Mouse (Mus musculus) embryonic facial prominence, embryonic 15.5 days (tissue): ENCODE data around the gene Prkar1b. TPM values are rescaled to one million over a fixed set of nuclear protein-coding genes. Genes with fewer than 3 reads are reported as not detected.

ENCODE experiments used
- ATAC-seq: fragments of 200-750 bp; cut with Nextera tagmentation; 2 replicates; pipeline ENCODE4 v1.8.0; 2017; ENCODE audit warnings: low read depth, moderate TSS enrichment; ENCODE audit not compliant: insufficient number of reproducible peaks, low FRiP score, low TSS enrichment
- H3K27ac ChIP-seq: fragments of 300-500 bp; sonication (generic); replicated peaks from 2 replicates; pipeline ENCODE4 v1.5.1; 2015; ENCODE audit warnings: mild to moderate bottlenecking, inconsistent platforms
- H3K27me3 ChIP-seq: fragments of 300-500 bp; sonication (generic); 2 replicates; pipeline ENCODE4 v1.6.1; 2015; ENCODE audit warnings: inconsistent platforms
- H3K36me3 ChIP-seq: fragments of 300-500 bp; sonication (generic); 2 replicates; pipeline ENCODE4 v1.6.1; 2015; ENCODE audit warnings: mild to moderate bottlenecking, inconsistent platforms
- H3K4me1 ChIP-seq: fragments of 300-500 bp; sonication (generic); 2 replicates; pipeline ENCODE4 v1.6.1; 2015; ENCODE audit warnings: inconsistent platforms
- H3K4me2 ChIP-seq: fragments of 300-500 bp; sonication (generic); replicated peaks from 2 replicates; pipeline ENCODE4 v1.6.1; 2015; ENCODE audit warnings: mild to moderate bottlenecking, inconsistent platforms
- H3K4me3 ChIP-seq: fragments of 300-500 bp; sonication (generic); replicated peaks from 2 replicates; pipeline ENCODE4 v1.5.1; 2015; ENCODE audit warnings: mild to moderate bottlenecking, inconsistent platforms
- H3K9ac ChIP-seq: fragments of 300-500 bp; sonication (generic); 2 replicates; pipeline ENCODE4 v1.6.1; 2015; ENCODE audit warnings: inconsistent platforms
- H3K9me3 ChIP-seq: fragments of 300-500 bp; sonication (generic); replicated peaks from 2 replicates; pipeline ENCODE4 v1.6.1; 2016; ENCODE audit warnings: inconsistent platforms
- WGBS: fragments of 180-500 bp; shearing (Covaris S2); methylation state at CpG from one replicate; pipeline ENCODE4 v1.1.7; 2015; 5-methylcytosine and 5-hydroxymethylcytosine counted together
- polyA plus RNA-seq: library from polyadenylated mRNA; unstranded; fragments of >200 nt; fragmentation: Nextera tagmentation; extraction: Ambion mirVana; gene quantifications from 2 replicates; pipeline ENCODE4 v1.2.1, GENCODE M21; 2015

The Prkar1b gene
- polyA plus RNA-seq, 1 experiment from 2014 or later, result 28.4 TPM

DNA sequence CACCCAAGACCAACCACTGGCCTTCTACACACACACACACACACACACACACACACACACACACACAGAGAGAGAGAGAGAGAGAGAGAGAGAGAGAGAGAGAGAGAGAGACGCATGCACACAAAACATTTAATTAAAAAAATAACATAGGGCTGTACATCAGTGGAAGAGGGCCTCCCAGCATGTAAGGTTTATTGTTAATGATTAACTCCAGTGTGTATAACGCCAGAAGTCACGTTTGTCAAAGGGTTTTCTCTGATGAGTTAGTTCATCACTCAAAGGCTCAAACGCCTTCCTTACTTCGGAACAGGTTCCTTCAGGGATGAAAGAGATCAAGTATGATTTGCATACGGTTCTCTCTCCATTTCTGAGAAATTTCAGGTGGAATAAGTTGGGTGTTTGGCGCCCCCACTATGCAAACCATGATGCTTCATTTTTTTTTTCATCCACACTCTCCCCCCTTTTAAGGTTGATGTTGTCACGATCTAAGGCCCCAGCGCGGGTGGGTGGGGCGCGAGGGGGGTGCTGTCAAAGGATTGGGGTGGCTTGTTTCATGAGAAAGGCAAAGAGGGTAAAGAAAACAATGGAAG is 21.2 kb downstream of the Prkar1b start:
- H3K4me1 ChIP-seq, result peaks cover 7% of the 10 kb centered on the region
- ATAC-seq, result no peak

DNA sequence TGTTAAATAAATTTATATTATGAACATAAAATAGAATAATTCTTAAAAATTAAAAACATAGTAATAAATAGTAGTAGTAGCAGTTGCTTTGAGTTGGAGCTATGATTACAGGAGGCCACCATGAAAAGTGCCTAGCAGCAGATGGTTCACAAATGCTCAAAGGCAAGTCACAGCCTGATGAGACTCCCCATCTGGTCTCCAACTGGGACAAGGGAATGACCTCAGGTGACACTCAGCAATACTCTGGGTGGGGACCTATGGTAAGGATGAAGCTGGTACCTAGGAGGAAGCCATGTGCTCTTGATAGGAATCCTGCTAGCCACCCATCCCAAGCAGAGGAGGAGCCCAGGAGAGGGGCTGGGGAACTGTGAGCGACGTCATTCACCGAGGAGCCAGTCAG is 24.1 kb downstream of the Prkar1b start:
- 75% methylated on average over 3 of the region's 3 CpGs for WGBS
- Histone ChIP-seq H3K9ac (no peak overlapping the region), H3K4me1 (peaks cover 7% of the 10 kb centered on the region), H3K9me3 (no peaks in the 10 kb centered on the region), H3K27me3 (peaks cover 4% of the 10 kb centered on the region; the same call in 1 of the 2 replicates), H3K4me2 (no peak overlapping the region), H3K36me3 (0 out of 2 replicates have a peak, but pooled peaks cover 9% of the 10 kb centered on the region), H3K4me3 (no peak overlapping the region), H3K27ac (no peak overlapping the region)
- no peak for ATAC-seq

More for the DNA sequence above, 21.2 kb downstream of the Prkar1b start:
- 28% methylated on average over 12 of the region's 12 CpGs for WGBS
- H3K36me3 ChIP-seq, result 0 out of 2 replicates have a peak, but pooled peaks cover 6% of the 10 kb centered on the region
- H3K27me3 ChIP-seq, result peaks cover 4% of the 10 kb centered on the region; the same call in 1 of the 2 replicates
- no peak overlapping the region for H3K27ac ChIP-seq
- H3K4me3 ChIP-seq, result peak overlapping the region; percentile 58
- H3K4me2 ChIP-seq, result peak overlapping the region; percentile 84
- no peak overlapping the region for H3K9ac ChIP-seq
- no peaks in the 10 kb centered on the region for H3K9me3 ChIP-seq

DNA sequence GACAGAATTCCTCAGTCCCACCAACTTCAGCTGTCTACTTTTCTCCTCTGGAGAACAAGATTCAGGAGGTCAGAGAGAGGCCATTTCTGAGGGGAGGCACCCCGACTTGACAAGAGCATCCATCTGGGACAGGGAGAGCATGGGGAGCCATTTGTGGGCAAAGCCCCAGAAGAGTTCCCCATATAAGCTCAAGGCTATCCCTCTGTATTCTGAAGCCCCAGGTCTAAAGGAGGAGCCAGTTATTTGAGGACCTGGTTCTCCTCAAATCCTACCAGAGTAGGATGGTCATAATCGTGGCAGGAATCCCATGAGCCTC is 30.9 kb downstream of the Prkar1b start:
- Histone ChIP-seq H3K9me3 (no peaks in the 10 kb centered on the region), H3K4me1 (no peaks in the 10 kb centered on the region), H3K27ac (no peak overlapping the region), H3K4me2 (no peak overlapping the region), H3K27me3 (no peaks in the 10 kb centered on the region), H3K4me3 (no peak overlapping the region), H3K36me3 (0 out of 2 replicates have a peak, but pooled peaks cover 3% of the 10 kb centered on the region), H3K9ac (no peak overlapping the region)
- no peak for ATAC-seq
- 58% methylated on average over 2 of the region's 2 CpGs for WGBS

DNA sequence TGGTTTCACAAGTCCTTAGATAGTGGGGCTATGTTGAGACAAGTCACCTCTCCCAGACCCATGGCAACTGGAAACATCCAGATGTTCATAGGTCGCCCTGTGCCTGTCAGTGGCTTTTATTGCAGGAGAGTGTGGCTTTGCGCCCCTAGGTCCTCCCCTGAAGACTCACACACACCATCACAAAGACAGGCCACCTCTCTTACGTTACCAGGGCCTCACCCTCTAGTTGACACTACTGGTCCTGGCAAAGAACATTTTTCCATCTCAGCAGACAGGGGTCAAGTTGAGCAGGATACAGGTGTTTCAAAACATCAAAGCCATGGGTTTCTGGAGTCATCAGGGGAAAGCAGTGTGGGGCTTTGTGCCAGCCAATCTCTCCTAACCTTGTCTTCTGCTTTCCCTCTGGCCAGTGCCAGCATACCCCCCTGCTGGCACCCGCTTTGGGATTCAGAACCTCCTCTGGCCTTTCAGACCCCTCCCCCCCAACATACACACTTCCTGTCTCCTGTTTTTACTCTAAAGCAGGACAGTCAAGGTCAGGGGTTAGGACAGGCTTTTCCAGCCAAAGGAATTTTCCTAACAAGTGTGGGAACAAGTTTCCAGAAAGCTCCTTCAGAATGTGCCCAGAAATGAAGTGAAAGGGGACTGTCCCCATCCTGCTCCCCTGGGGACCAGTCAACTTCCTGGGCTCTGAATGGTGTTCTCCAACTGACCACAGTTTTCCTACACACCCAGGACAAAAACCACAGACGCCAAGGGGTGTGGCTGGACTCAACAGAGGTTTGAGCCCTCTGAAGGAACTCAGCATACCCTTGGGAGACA is 31.5 kb downstream of the Prkar1b start:
- H3K4me2 ChIP-seq, result no peak overlapping the region
- no peak overlapping the region for H3K9ac ChIP-seq
- H3K4me3 ChIP-seq, result no peak overlapping the region
- ATAC-seq, result no peak
- no peaks in the 10 kb centered on the region for H3K4me1 ChIP-seq
- WGBS, result 64% methylated on average over 5 of the region's 5 CpGs
- 0 out of 2 replicates have a peak, but pooled peaks cover 3% of the 10 kb centered on the region for H3K36me3 ChIP-seq
- H3K9me3 ChIP-seq, result no peaks in the 10 kb centered on the region
- no peaks in the 10 kb centered on the region for H3K27me3 ChIP-seq
- no peak overlapping the region for H3K27ac ChIP-seq

DNA sequence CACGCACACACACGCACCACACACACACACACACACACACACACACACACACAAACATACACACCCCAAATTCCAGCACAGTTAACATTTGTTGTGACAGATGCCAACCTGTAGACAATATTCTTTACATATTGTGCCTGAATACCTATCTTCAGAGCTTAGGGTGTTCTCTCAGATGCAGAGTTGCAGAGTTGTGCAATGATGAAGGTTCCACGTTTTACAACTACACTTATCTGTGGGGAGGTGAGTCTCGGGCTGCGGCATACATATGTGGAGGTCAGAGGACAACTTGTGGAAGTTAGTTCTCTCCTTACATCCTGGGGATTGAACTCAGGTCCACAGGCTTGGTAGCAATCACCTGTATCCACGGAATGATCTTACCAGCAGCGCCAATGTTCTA is 34.3 kb downstream of the Prkar1b start:
- Histone ChIP-seq H3K4me2 (no peak overlapping the region), H3K27ac (no peak overlapping the region), H3K36me3 (no peaks in the 10 kb centered on the region), H3K9me3 (no peaks in the 10 kb centered on the region), H3K4me3 (no peak overlapping the region), H3K27me3 (no peaks in the 10 kb centered on the region), H3K4me1 (0 out of 2 replicates have a peak, but pooled peaks cover 3% of the 10 kb centered on the region), H3K9ac (no peak overlapping the region)
- WGBS, result 90% methylated on average over 7 of the region's 7 CpGs
- no peak for ATAC-seq

DNA sequence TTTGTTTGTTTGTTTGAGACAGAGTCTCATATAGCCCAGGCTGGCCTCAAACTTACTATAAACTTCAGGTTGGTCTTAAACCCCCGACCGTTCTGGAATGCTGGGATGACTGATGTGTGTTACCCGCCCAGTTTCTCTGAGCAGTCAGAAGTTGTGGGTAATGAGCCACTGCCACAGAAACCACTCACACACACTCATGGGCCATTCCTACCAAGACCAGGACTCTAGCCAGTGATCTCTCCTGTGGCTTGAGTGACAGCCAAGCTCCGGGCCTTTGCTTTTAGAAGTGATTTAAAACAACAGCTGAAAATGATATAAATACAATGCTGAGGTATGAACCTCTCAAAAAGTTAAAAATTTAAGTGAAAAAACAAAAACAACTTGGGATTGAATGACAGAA is 34.9 kb downstream of the Prkar1b start:
- H3K4me2 ChIP-seq, result no peak overlapping the region
- no peak for ATAC-seq
- no peak overlapping the region for H3K4me3 ChIP-seq
- 62% methylated on average over 4 of the region's 4 CpGs for WGBS
- H3K36me3 ChIP-seq, result no peaks in the 10 kb centered on the region
- 0 out of 2 replicates have a peak, but pooled peaks cover 3% of the 10 kb centered on the region for H3K4me1 ChIP-seq
- no peak overlapping the region for H3K27ac ChIP-seq
- no peaks in the 10 kb centered on the region for H3K27me3 ChIP-seq
- H3K9me3 ChIP-seq, result no peaks in the 10 kb centered on the region
- H3K9ac ChIP-seq, result no peak overlapping the region

DNA sequence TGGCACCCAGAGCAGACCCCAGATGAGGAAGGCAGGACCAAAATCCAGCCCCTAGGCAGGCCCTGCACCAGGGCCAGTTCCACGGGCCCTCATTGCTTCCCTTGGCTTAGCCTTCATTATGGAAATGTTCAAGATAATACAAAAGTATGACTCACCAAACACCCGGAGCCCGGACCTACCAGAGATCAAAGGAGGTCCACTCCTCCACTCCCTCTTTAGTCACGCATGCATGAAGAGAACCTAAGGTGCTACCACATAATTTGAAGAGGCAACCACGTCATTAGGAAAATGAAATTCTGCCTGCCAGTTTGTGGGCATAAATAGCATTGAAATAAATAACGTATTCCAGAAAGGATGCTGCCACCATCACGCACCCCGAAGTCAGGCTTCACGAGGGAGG is 37.4 kb downstream of the Prkar1b start:
- H3K9ac ChIP-seq, result no peak overlapping the region
- no peaks in the 10 kb centered on the region for H3K9me3 ChIP-seq
- no peak overlapping the region for H3K27ac ChIP-seq
- 74% methylated on average over 9 of the region's 9 CpGs for WGBS
- no peak for ATAC-seq
- no peaks in the 10 kb centered on the region for H3K36me3 ChIP-seq
- H3K4me3 ChIP-seq, result no peak overlapping the region
- no peaks in the 10 kb centered on the region for H3K27me3 ChIP-seq
- no peak overlapping the region for H3K4me2 ChIP-seq
- H3K4me1 ChIP-seq, result 0 out of 2 replicates have a peak, but pooled peaks cover 3% of the 10 kb centered on the region

DNA sequence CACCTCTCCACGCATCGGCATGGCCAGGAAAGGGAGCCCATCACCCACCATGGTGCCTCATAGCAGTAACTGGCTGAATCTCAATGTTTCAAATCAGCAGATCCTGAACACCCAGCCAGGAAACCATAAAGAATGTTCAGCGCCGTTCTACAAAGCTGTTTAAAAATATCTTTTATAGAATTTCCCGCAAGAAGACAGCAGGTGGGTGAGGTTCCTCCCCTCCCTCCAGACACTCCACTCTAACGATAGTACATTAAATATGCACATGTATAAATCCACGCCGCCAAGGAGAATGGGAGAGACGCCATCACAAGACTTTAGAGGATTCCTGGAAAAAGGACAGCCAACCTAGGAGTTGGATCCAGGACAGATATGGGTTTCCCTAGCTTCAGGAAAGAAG is 37.8 kb downstream of the Prkar1b start:
- Histone ChIP-seq H3K9ac (no peak overlapping the region), H3K36me3 (no peaks in the 10 kb centered on the region), H3K27me3 (no peaks in the 10 kb centered on the region), H3K4me2 (no peak overlapping the region), H3K9me3 (no peaks in the 10 kb centered on the region), H3K4me1 (0 out of 2 replicates have a peak, but pooled peaks cover 3% of the 10 kb centered on the region), H3K4me3 (no peak overlapping the region), H3K27ac (no peak overlapping the region)
- 75% methylated on average over 9 of the region's 9 CpGs for WGBS
- no peak for ATAC-seq

DNA sequence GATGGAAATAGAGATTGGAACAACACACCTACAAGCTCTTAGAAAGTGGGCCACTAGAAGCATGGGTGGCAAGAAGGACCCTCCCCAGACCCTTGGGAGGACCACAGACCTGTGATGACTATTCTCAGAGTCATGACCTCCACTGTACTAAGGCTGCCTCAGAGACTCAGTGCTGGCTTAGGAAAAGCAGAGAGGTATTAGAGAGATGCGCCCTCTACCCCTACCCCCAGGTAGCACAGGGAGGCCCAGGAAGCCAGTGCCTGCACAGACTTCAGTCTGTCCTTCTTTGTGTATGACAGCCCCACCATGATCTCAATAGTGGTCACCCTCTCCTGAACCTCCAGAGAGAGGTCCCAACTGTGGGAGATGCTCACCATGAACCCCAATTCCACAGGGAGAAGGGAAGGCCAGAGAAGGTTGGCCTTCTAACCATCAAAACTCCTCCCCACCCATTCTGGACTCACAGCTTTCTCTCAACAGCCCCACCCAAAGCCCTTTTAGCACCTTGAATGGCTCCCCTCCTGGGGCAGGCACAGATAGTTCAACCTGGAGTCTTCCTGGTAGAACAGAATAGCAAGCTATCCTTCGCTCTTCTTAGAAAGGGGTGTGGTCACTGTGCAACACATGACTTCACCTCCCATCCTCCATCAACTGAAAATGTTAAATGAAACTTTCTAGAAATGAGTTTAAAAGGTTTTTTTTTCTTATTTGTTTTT is 39.5 kb downstream of the Prkar1b start:
- Histone ChIP-seq H3K4me3 (no peak overlapping the region), H3K4me1 (0 out of 2 replicates have a peak, but pooled peaks cover 3% of the 10 kb centered on the region), H3K9me3 (no peaks in the 10 kb centered on the region), H3K9ac (no peak overlapping the region), H3K36me3 (peaks cover 4% of the 10 kb centered on the region; the same call in 1 of the 2 replicates), H3K4me2 (no peak overlapping the region), H3K27me3 (no peaks in the 10 kb centered on the region), H3K27ac (no peak overlapping the region)
- no peak for ATAC-seq
- 86% methylated on average over 2 of the region's 2 CpGs for WGBS

DNA sequence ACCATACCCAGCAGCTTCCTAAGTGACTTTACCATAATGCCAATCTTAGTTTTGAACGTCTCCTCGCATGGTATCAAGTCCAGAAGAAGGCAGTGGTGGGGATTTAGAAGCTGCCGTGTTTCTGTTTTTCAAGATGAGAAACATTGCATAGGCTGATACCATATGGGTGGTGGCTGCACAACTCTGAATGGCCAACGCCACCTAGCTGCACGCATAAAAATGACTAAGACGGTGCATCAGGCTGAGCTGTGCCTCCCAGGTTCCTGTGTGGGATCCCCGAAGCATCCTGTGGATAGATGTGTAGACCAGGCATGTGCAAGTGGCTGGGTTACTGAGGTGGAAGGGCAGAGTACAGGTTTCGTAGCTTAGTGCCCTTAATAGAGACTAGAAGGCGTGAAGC is 42.0 kb downstream of the Prkar1b start:
- H3K27me3 ChIP-seq, result no peaks in the 10 kb centered on the region
- 0 out of 2 replicates have a peak, but pooled peaks cover 3% of the 10 kb centered on the region for H3K4me1 ChIP-seq
- ATAC-seq, result 0 out of 2 replicates have a peak, but pooled peaks have one; percentile 43
- no peak overlapping the region for H3K9ac ChIP-seq
- H3K4me3 ChIP-seq, result no peak overlapping the region
- H3K4me2 ChIP-seq, result no peak overlapping the region
- H3K36me3 ChIP-seq, result peaks cover 14% of the 10 kb centered on the region; the same call in 1 of the 2 replicates
- no peaks in the 10 kb centered on the region for H3K9me3 ChIP-seq
- 67% methylated on average over 9 of the region's 9 CpGs for WGBS
- H3K27ac ChIP-seq, result no peak overlapping the region

DNA sequence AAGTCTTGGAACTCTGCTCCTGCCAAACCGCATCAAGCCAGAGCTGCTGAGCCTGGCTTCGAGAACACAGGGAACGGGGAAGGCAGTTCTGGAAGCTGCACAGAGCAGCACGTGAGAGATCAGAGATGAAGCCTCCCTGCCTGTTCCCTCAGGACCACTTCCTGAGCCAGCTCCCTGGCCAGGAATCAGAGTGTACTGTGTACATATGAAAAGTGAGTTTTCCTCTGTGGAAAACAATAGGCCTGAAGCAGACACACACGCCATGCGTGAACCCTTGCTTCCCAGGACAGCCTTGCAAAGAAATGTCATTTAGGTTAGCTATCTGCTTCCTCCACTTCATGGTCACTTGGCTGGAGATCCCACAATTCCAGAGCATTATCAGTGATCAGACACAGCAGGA is 48.0 kb downstream of the Prkar1b start:
- no peak overlapping the region for H3K4me2 ChIP-seq
- peaks cover 14% of the 10 kb centered on the region; the same call in 1 of the 2 replicates for H3K36me3 ChIP-seq
- no peaks in the 10 kb centered on the region for H3K27me3 ChIP-seq
- H3K9me3 ChIP-seq, result no peaks in the 10 kb centered on the region
- 53% methylated on average over 6 of the region's 6 CpGs for WGBS
- peaks cover 13% of the 10 kb centered on the region for H3K4me1 ChIP-seq
- ATAC-seq, result no peak
- no peak overlapping the region for H3K9ac ChIP-seq
- no peak overlapping the region for H3K4me3 ChIP-seq
- H3K27ac ChIP-seq, result no peak overlapping the region
